Mouse (Mus musculus) layer of hippocampus, postnatal 25 days (tissue): ENCODE data around the gene Sf3b1. TPM values are rescaled to one million over a fixed set of nuclear protein-coding genes. Genes with fewer than 3 reads are reported as not detected.
"Not testable (repeated sequence)": the region's sequence is repeated elsewhere in the genome, so short reads cannot be mapped to it uniquely, and the experiment has no call there.

Source experiments
- DNase-seq, 2 experiments: peaks; one replicate each; pipeline ENCODE4 v3.0.0; 2022; ENCODE audit warnings: mixed read lengths in 2 of 2, low spot score in 1 of 2; ENCODE audit errors: extremely low spot score in 1 of 2
- total RNA-seq, 2 experiments: library from RNA; stranded (reverse); gene quantifications; 2 replicates each; pipeline ENCODE4 v1.2.3; 2021

The Sf3b1 gene
- total RNA-seq, result 100 to 1,000 TPM; 142 to 171 TPM

GRCm38 (mm10) chr1:55027253-55027801, at the start of gene Sf3b1:
Gene Sf3b1, minus strand, starts transcription at chr1:55027481.
- peak; percentile 84 for DNase-seq

GRCm38 (mm10) chr1:55076395-55076743, 49.1 kb upstream of the Sf3b1 start:
- no peak for DNase-seq

GRCm38 (mm10) chr1:55075652-55076394, 48.5 kb upstream of the Sf3b1 start:
- no peak for DNase-seq

- DNase-seq, result no peak
Measured at GRCm38 (mm10) chr1:55074757-55075156, 47.5 kb upstream of the Sf3b1 start.

GRCm38 (mm10) chr1:55072328-55072727, 45.0 kb upstream of the Sf3b1 start:
- DNase-seq, result not testable (repeated sequence)

- DNase-seq, result no peak
Measured at GRCm38 (mm10) chr1:55061772-55062171, 34.5 kb upstream of the Sf3b1 start.

GRCm38 (mm10) chr1:55061099-55061498, 33.8 kb upstream of the Sf3b1 start:
- DNase-seq, result no peak

GRCm38 (mm10) chr1:55058383-55058782, 31.1 kb upstream of the Sf3b1 start:
- not testable (repeated sequence) for DNase-seq

GRCm38 (mm10) chr1:55055322-55056115, 28.2 kb upstream of the Sf3b1 start:
- no peak for DNase-seq

GRCm38 (mm10) chr1:55053596-55053995, 26.3 kb upstream of the Sf3b1 start:
- no peak for DNase-seq

GRCm38 (mm10) chr1:55053005-55053404, 25.7 kb upstream of the Sf3b1 start:
- DNase-seq, result peak in 1 of 2 experiments; percentile 32

GRCm38 (mm10) chr1:55052355-55052953, 25.2 kb upstream of the Sf3b1 start, which contains the start of gene Coq10b:
Gene Coq10b, plus strand, starts transcription at chr1:55052770.
- DNase-seq, result peak; percentile 95 to 99

GRCm38 (mm10) chr1:55051671-55052070, 24.4 kb upstream of the Sf3b1 start:
- DNase-seq, result no peak

GRCm38 (mm10) chr1:55048841-55049587, 21.7 kb upstream of the Sf3b1 start:
- DNase-seq, result no peak

- no peak for DNase-seq
Measured at GRCm38 (mm10) chr1:55043164-55043563, 15.9 kb upstream of the Sf3b1 start.

GRCm38 (mm10) chr1:55042246-55042645, 15.0 kb upstream of the Sf3b1 start:
- DNase-seq, result no peak

GRCm38 (mm10) chr1:55041691-55042090, 14.4 kb upstream of the Sf3b1 start:
- no peak for DNase-seq

- no peak for DNase-seq
Measured at GRCm38 (mm10) chr1:55039944-55040343, 12.7 kb upstream of the Sf3b1 start.

- no peak for DNase-seq
Measured at GRCm38 (mm10) chr1:55031026-55031779, 3.9 kb upstream of the Sf3b1 start.
